Mouse (Mus musculus) ES-E14 (cell line): Measurements from ENCODE around the gene Sash1.

Source experiments
- CHD2 ChIP-seq: IDR thresholded peaks from 2 replicates; pipeline ENCODE4 v1.6.1; 2014; ENCODE audit warnings: mild to moderate bottlenecking, low read depth, low read length, inconsistent platforms
- HCFC1 ChIP-seq: IDR thresholded peaks from 2 replicates; pipeline ENCODE4 v1.6.1; 2012; ENCODE audit warnings: low read length, inconsistent platforms, borderline replicate concordance; ENCODE audit not compliant: insufficient read depth
- MAFK ChIP-seq: IDR thresholded peaks from 2 replicates; pipeline ENCODE4 v1.6.1; 2014; ENCODE audit warnings: mild to moderate bottlenecking, low read depth, low read length, inconsistent platforms; ENCODE audit not compliant: insufficient read depth
- ZNF384 ChIP-seq: IDR thresholded peaks from 2 replicates; pipeline ENCODE4 v1.6.1; 2012; ENCODE audit warnings: low read depth, low read length, inconsistent platforms

DNA sequence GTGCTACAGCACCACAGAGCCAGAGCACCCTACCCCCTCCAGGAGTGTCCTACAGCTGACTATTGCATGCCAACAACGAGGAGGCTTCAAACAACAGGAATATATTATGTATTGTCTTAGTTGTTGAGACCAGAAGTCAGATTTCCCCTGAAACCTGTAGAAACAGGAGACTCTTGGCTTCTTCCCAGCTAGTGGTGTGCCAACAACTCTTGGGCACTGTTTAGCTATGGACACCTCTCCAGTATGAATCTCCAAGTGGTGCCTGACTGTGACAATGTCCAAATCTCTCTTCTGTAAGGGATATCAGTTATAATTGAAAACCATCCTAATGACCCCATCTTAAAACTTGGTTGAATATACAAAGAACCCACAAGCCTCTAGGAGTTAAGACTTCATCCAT, 13.9 kb downstream of the Sash1 start:
- TF ChIP-seq ZNF384: no peak
- TF ChIP-seq HCFC1: no peak
- TF ChIP-seq CHD2: no peak
- no peak for TF ChIP-seq MAFK
